Mouse (Mus musculus) cerebellum, adult 2 months (tissue): Measurements from ENCODE around the gene 4930564D02Rik.

Experiments
- CTCF ChIP-seq: fragments of 200-500 bp; IDR thresholded peaks from 2 replicates; pipeline ENCODE4 v1.5.1; 2011; ENCODE audit warnings: low read depth, mild to moderate bottlenecking, control low read depth, low read length, moderate library complexity, borderline replicate concordance; ENCODE audit not compliant: insufficient read depth
- POLR2A ChIP-seq: fragments of 200-500 bp; IDR thresholded peaks from 2 replicates; pipeline ENCODE4 v1.6.1; 2011; ENCODE audit warnings: low read length, control low read depth, borderline replicate concordance; ENCODE audit not compliant: insufficient read depth

- no peak for TF ChIP-seq POLR2A
- TF ChIP-seq CTCF: no peak
Observed at GRCm38 (mm10) chr3:105040002-105040401, 26.6 kb upstream of the 4930564D02Rik start.
